Mouse (Mus musculus) C2C12 (cell line): ENCODE results near the gene Glis3. TPM values are rescaled to one million over a fixed set of nuclear protein-coding genes. Genes with fewer than 3 reads are reported as not detected.
A peak's percentile ranks its signal among the peaks of the same experiment; 100 is the strongest.

Experiments
- H3K27me3 ChIP-seq: one replicate; pipeline ENCODE4 v1.6.1; 2011; ENCODE audit not compliant: control insufficient read depth, insufficient read depth, insufficient read length
- H3K36me3 ChIP-seq: one replicate; pipeline ENCODE4 v1.6.1; 2011; ENCODE audit not compliant: control insufficient read depth, insufficient read depth
- H3K4me3 ChIP-seq: one replicate; pipeline ENCODE4 v1.5.1; 2011; ENCODE audit warnings: mild to moderate bottlenecking, control low read depth; ENCODE audit not compliant: poor library complexity, insufficient read depth, severe bottlenecking
- H3K79me2 ChIP-seq: one replicate; pipeline ENCODE4 v1.6.1; 2011; ENCODE audit not compliant: control insufficient read depth, insufficient read depth
- H3K79me3 ChIP-seq: one replicate; pipeline ENCODE4 v1.6.1; 2011; ENCODE audit warnings: low read depth, control low read depth
- H3ac ChIP-seq: one replicate; pipeline ENCODE3; 2011; ENCODE audit warnings: low read depth; ENCODE audit not compliant: control insufficient read depth, insufficient read length
- CEBPB ChIP-seq: IDR thresholded peaks from one replicate; pipeline ENCODE4 v1.6.1; 2011; ENCODE audit warnings: low read depth, mild to moderate bottlenecking, control low read depth, moderate library complexity
- CTCF ChIP-seq: IDR thresholded peaks from one replicate; pipeline ENCODE4 v1.5.1; 2011; ENCODE audit not compliant: control insufficient read depth, insufficient read depth, insufficient read length
- FOSL1 ChIP-seq: IDR thresholded peaks from one replicate; pipeline ENCODE4 v1.8.0; 2011; ENCODE audit warnings: mild to moderate bottlenecking, low read length; ENCODE audit not compliant: poor library complexity, insufficient read depth, severe bottlenecking
- MAX ChIP-seq: IDR thresholded peaks from one replicate; pipeline ENCODE4 v1.6.1; 2011; ENCODE audit warnings: mild to moderate bottlenecking, control low read depth
- MYOD1 ChIP-seq: IDR thresholded peaks from one replicate; pipeline ENCODE4 v1.6.1; 2011; ENCODE audit warnings: low read depth; ENCODE audit not compliant: control insufficient read depth, insufficient read length
- MYOG ChIP-seq: IDR thresholded peaks from one replicate; pipeline ENCODE4 v1.6.1; 2011; ENCODE audit not compliant: control insufficient read depth, insufficient read length; ENCODE audit errors: extremely low read depth
- USF1 ChIP-seq: IDR thresholded peaks from one replicate; pipeline ENCODE4 v1.6.1; 2011; ENCODE audit warnings: low read depth, mild to moderate bottlenecking, control low read depth, moderate library complexity
- polyA plus RNA-seq: library from polyadenylated mRNA; unstranded; fragments of >200 nt; fragmentation: generic; extraction: Trizol; gene quantifications from one replicate; pipeline ENCODE4 v1.2.1, GENCODE M21; 2012; ENCODE audit warnings: missing spikeins

The Glis3 gene
- polyA plus RNA-seq, 1 experiment, result 2.9 TPM

DNA sequence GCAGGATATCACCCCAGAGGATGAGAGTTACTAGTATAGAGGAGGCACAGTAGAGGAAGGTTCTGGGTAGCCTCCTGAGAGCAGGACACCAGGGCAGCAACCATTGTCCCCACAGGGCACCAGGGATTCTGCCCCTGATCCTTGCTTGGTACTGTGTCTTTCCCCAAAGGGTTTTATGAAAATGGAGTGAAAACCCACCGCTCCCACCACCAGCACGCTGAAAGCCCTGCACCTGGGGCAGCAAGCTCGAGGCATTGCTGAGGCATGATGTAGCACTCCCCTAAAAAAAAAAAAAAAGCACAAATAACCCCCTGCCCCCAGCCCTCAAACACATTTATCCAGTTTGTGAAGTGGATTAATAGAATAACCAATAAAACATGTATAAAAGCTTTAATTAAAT, 421.4 kb downstream of the Glis3 start:
- no peaks in the 10 kb centered on the region for H3K27me3 ChIP-seq
- no peaks in the 10 kb centered on the region for H3K36me3 ChIP-seq
- no peak overlapping the region for H3K4me3 ChIP-seq
- no peaks in the 10 kb centered on the region for H3K79me2 ChIP-seq
- H3K79me3 ChIP-seq, result no peaks in the 10 kb centered on the region
- TF ChIP-seq CTCF (no peak), USF1 (no peak), CEBPB (no peak)
- no peak overlapping the region for H3ac ChIP-seq

DNA sequence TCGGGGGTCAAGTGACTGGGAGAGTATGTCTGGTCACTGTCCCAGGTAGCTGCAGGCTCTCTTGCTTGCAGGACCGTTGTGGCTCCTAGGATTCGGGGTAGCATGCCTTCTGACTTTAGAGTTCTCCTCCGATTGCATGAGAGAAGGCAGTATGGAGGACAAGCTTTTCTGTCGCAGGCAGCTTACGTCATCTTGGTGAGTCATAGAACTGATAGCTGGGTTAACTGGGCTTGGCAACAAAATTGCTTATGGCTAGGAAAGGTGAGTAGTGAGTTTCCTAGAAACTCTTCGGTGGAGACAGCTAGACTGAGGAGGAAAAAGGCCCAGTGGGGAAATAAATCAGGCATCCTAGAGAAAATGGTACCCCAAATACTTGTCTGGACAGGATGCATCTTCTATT, 432.5 kb downstream of the Glis3 start:
- H3K27me3 ChIP-seq, result no peaks in the 10 kb centered on the region
- H3K79me2 ChIP-seq, result no peaks in the 10 kb centered on the region
- no peak overlapping the region for H3ac ChIP-seq
- no peak overlapping the region for H3K4me3 ChIP-seq
- H3K36me3 ChIP-seq, result no peaks in the 10 kb centered on the region
- no peaks in the 10 kb centered on the region for H3K79me3 ChIP-seq
- TF ChIP-seq CEBPB (peak; percentile 59), FOSL1 (no peak), MAX (no peak), MYOG (no peak)

DNA sequence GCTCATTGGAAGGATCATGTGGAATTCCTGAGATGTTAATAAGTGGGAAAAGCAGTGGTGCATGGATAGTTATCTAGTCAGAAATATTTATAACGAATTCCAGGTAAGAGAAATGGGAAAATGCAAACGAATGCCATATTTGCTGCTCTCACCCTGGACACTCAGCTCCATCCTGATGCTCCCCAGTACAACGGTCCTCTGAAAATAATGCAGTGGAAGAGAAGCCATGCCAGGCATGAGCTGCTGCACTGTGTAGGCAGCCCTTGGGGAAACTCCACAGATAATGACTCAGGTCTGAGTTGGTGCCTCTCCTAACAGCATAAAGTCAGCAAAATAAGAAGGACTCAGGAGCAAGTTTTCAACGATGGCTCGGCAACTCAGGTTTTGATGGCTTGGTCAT, 433.7 kb downstream of the Glis3 start:
- Histone ChIP-seq H3K79me3 (no peaks in the 10 kb centered on the region), H3K4me3 (no peak overlapping the region), H3K36me3 (no peaks in the 10 kb centered on the region), H3ac (no peak overlapping the region), H3K27me3 (no peaks in the 10 kb centered on the region), H3K79me2 (no peaks in the 10 kb centered on the region)
- TF ChIP-seq MAX, result no peak
- no peak for TF ChIP-seq CEBPB
- TF ChIP-seq USF1, result no peak
- no peak for TF ChIP-seq FOSL1
- TF ChIP-seq MYOG, result no peak
- TF ChIP-seq CTCF, result no peak

DNA sequence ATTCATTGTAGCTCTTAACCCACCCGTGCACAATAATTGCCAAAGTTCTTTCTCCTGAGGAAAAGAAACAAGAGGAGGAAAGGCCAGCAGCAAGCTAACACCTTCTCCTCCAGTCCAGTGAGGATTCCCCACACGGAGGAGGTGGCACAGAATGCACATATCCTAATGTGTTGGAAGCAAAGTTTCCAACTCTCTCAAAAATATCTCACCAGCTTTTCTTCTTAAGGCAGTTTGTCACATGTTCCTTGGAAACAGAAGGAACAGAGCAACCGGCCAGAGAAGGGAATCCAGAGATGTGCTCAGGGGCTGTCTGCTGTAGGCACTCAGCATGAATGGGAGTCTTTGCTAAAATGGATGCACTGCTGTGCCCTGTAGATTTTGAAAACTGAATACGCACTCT, 441.8 kb downstream of the Glis3 start:
- Histone ChIP-seq H3K4me3 (no peak overlapping the region), H3K79me3 (no peaks in the 10 kb centered on the region), H3K79me2 (no peaks in the 10 kb centered on the region), H3K36me3 (no peaks in the 10 kb centered on the region), H3ac (no peak overlapping the region), H3K27me3 (no peaks in the 10 kb centered on the region)
- TF ChIP-seq MYOD1 (no peak), CTCF (no peak), FOSL1 (no peak), MYOG (no peak), MAX (no peak), CEBPB (no peak), USF1 (no peak)

DNA sequence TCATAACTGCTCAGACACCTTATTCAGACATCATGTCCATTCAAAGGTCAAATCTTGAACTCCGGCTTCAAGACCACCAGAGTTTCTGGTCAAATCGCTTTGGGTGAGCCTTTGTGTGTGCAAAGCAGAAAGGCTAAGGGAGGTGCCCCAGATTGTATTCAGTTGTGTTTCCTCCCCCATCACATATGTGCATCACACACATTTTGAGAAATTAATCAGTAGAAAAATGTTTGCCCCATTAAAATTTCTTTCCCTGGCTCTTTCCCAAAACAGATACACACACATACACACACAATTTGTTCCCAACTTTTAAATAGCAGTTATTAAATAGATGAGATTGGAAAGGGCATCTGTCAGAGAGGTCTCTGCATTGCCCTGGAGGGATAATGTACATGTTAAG, 442.3 kb downstream of the Glis3 start:
- no peaks in the 10 kb centered on the region for H3K79me2 ChIP-seq
- H3K36me3 ChIP-seq, result no peaks in the 10 kb centered on the region
- no peak overlapping the region for H3K4me3 ChIP-seq
- no peak overlapping the region for H3ac ChIP-seq
- no peaks in the 10 kb centered on the region for H3K27me3 ChIP-seq
- H3K79me3 ChIP-seq, result no peaks in the 10 kb centered on the region
- TF ChIP-seq CEBPB (no peak), MYOD1 (no peak), CTCF (no peak), USF1 (no peak), FOSL1 (no peak), MAX (no peak), MYOG (no peak)

DNA sequence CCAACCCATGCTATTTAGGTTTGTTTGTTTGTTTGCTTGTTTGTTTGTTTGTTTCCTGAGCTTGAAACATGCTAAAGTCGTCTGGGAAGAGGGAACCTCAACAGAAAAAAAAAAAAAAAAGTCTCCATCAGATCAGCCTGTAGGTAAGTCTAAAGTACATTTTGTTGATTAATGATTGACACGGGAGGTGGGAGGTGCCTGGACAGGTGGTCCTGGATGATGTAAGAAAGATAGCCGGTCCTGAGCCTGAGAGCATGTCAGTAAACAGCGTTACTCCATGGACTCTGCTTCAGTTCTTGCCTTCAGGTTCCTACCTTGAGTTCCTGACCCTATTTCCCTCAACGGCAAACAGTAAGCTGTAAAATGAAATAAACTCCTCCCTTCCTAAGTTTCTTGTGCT, 444.3 kb downstream of the Glis3 start:
- H3ac ChIP-seq, result no peak overlapping the region
- TF ChIP-seq MAX, result no peak
- no peak for TF ChIP-seq USF1
- no peak for TF ChIP-seq FOSL1
- no peaks in the 10 kb centered on the region for H3K79me2 ChIP-seq
- no peaks in the 10 kb centered on the region for H3K27me3 ChIP-seq
- no peaks in the 10 kb centered on the region for H3K79me3 ChIP-seq
- no peak overlapping the region for H3K4me3 ChIP-seq
- no peaks in the 10 kb centered on the region for H3K36me3 ChIP-seq

DNA sequence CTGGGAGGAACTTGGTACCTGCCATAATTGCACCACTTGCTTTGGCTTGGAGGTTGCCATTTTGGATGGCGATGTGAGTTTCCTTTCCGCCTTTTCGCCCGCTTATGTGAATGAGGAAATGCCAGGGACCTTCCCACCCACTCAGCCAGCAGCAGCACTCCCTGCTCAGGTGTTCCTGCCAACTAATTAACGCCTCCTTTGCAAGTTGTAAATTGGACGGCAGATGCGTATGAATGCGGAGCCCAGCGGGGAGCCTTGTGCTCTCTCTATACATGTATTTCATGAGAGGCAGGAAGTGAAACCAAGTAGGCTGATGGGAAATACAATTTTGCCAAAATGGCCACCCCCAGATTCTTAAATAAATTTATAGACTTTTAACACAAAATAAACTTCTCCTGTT, 444.8 kb downstream of the Glis3 start:
- H3K27me3 ChIP-seq, result no peaks in the 10 kb centered on the region
- no peak overlapping the region for H3K4me3 ChIP-seq
- TF ChIP-seq MAX (no peak), USF1 (no peak), MYOG (no peak), FOSL1 (no peak), CEBPB (no peak), CTCF (no peak)
- no peaks in the 10 kb centered on the region for H3K79me3 ChIP-seq
- H3ac ChIP-seq, result no peak overlapping the region
- H3K79me2 ChIP-seq, result no peaks in the 10 kb centered on the region
- H3K36me3 ChIP-seq, result no peaks in the 10 kb centered on the region
